Comparison of ENCODE assay signal across 22 mouse cellular contexts in the genomic region with DNA sequence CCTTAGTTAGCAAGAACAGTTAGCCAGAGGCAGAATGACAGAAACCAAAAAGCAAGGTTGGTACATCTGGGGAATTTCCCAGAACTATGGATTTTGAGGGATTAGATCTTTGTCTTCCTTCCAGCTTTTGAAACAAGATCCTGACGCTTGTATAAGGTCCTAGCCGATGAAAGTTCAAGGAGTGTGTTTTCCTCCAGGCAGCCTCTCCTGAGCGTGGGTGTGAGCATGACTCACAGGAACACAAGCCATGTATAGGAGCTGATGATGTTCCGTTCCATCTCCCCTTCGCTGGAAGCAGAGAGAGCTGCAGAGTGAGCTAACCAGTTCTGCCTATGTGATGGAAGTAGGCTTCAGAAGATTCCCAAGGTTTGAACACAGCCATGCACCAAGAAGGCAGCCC.
DNase-seq lines count a peak whose midpoint lies in the region; ATAC-seq and TF ChIP-seq lines count a peak whose summit lies in the region.
"Had no signal": no experiment of that assay in that cellular context is flagged by ENCODE, and none has a peak within 500 bp of the region (broad histone marks: within the 10 kb centered on the region; RNA-seq: fewer than 3 reads in every experiment).

No protein-coding gene starts in this region.

- no peak for TF ChIP-seq CTCF in left cerebral cortex, adult 2 months (IDR thresholded peaks at IDR 0.05)

- H3K4me1 ChIP-seq in midbrain, embryonic 11.5 days (ENCODE audit: control insufficient read depth, insufficient read depth, low read length): no peaks in the 10 kb centered on the region
- H3K4me1 ChIP-seq: forebrain, embryonic 12.5 days; hindbrain, embryonic 12.5 days; midbrain, embryonic 10.5 days; neural tube, embryonic 15.5 days had no signal

- H3K27ac ChIP-seq in left cerebral cortex, adult 2 months: no peak overlapping the region
- no peak overlapping the region for H3K27ac ChIP-seq in midbrain, embryonic 11.5 days (ENCODE audit: low read depth, low read length)
- H3K27ac ChIP-seq: forebrain, embryonic 12.5 days; heart, embryonic 10.5 days; hindbrain, embryonic 12.5 days; layer of hippocampus, adult 2 months; midbrain, embryonic 10.5 days; neural tube, embryonic 15.5 days; stomach, postnatal 0 days had no signal

- no peaks in the 10 kb centered on the region for H3K27me3 ChIP-seq in midbrain, embryonic 11.5 days (ENCODE audit: control insufficient read depth, insufficient read depth, low read length)
- H3K27me3 ChIP-seq: forebrain, embryonic 12.5 days; hindbrain, embryonic 12.5 days; neural tube, embryonic 15.5 days had no signal

- H3K9ac ChIP-seq in midbrain, embryonic 11.5 days (ENCODE audit: low read length): no peak overlapping the region
- H3K9ac ChIP-seq: forebrain, embryonic 12.5 days; hindbrain, embryonic 12.5 days; liver, postnatal 0 days; neural tube, embryonic 15.5 days had no signal

- H3K36me3 ChIP-seq in midbrain, embryonic 11.5 days (ENCODE audit: control insufficient read depth, insufficient read depth, low read length): no peaks in the 10 kb centered on the region
- H3K36me3 ChIP-seq: forebrain, embryonic 12.5 days; heart, embryonic 10.5 days; hindbrain, embryonic 12.5 days; midbrain, embryonic 10.5 days; neural tube, embryonic 15.5 days had no signal

- 82% methylated on average over 5 of the region's 5 CpGs for WGBS in midbrain, embryonic 11.5 days

- no peak for ATAC-seq in midbrain, embryonic 11.5 days (ENCODE audit: low FRiP score)
- ATAC-seq: intestine, postnatal 0 days; liver, postnatal 0 days; lung, postnatal 0 days had no signal

- no peak overlapping the region for H3K4me3 ChIP-seq in left cerebral cortex, adult 2 months
- no peak overlapping the region for H3K4me3 ChIP-seq in midbrain, embryonic 11.5 days (ENCODE audit: low read depth, low read length)
- H3K4me3 ChIP-seq: forebrain, embryonic 12.5 days; heart, embryonic 10.5 days; hindbrain, embryonic 12.5 days; layer of hippocampus, adult 2 months; midbrain, embryonic 10.5 days; neural tube, embryonic 15.5 days had no signal

- H3K4me2 ChIP-seq in midbrain, embryonic 11.5 days: no peak overlapping the region
- H3K4me2 ChIP-seq: forebrain, embryonic 12.5 days; hindbrain, embryonic 12.5 days; liver, embryonic 11.5 days; neural tube, embryonic 15.5 days had no signal

- DNase-seq in frontal cortex, postnatal 36 days (ENCODE audit: low spot score in 2 of 2): peak; percentile 28 to 30
- DNase-seq in frontal cortex, postnatal 25 days (ENCODE audit: low spot score in 2 of 2): no peak
- DNase-seq in right cerebral cortex, adult 18-20 months: peak; percentile 77
- DNase-seq in right cerebral cortex, postnatal 10 days (ENCODE audit: low spot score in 2 of 2): no peak
- peak; percentile 22 to 33 for DNase-seq in left cerebral cortex, adult 2 months (ENCODE audit: extremely low spot score in 1 of 2, low spot score in 2 of 2)
- no peak for DNase-seq in ovary, adult 18-20 months (ENCODE audit: low spot score)
- no peak for DNase-seq in midbrain, embryonic 11.5 days (ENCODE audit: low spot score, missing footprints)
- DNase-seq: adrenal gland, postnatal 25 days; cerebellum, adult 9-11 months; gastrocnemius, postnatal 36 days; kidney, postnatal 25 days; liver, postnatal 0 days had no signal

- H3K9me3 ChIP-seq in midbrain, embryonic 11.5 days (ENCODE audit: control insufficient read depth, low read length): no peaks in the 10 kb centered on the region
- H3K9me3 ChIP-seq: forebrain, embryonic 12.5 days; heart, embryonic 10.5 days; hindbrain, embryonic 12.5 days; midbrain, embryonic 10.5 days; neural tube, embryonic 15.5 days had no signal

- intact Hi-C loops in left cerebral cortex, adult 2 months (cut with DNase I): no loop called here

Comparison
In these comparisons a context has a peak if more than half of its experiments do, and no peak if none do; other contexts are left out.
1. DNase-seq: peak in frontal cortex, postnatal 36 days (2 of 2), right cerebral cortex, adult 18-20 months (single experiment) and left cerebral cortex, adult 2 months (2 of 2); none in frontal cortex, postnatal 25 days (0 of 2), right cerebral cortex, postnatal 10 days (0 of 2), ovary, adult 18-20 months (single experiment) and midbrain, embryonic 11.5 days (single experiment).